Mouse (Mus musculus): ENCODE measurements around the gene Fkbp4. TPM values are rescaled to one million over a fixed set of nuclear protein-coding genes. Genes with fewer than 3 reads are reported as not detected.
"Not testable (repeated sequence)": the region's sequence is repeated elsewhere in the genome, so short reads cannot be mapped to it uniquely, and the experiment has no call there.

The Fkbp4 gene
- total RNA-seq, 2 experiments from 2014 or later, result 97.6 to 114 TPM

- intact Hi-C loops (cut with DNase I), result no loop called here
- no peak for DNase-seq
These were observed 29.8 kb downstream of the Fkbp4 start for GRCm38 (mm10) chr6:128408544-128409125.

- intact Hi-C loops (cut with DNase I), result no loop called here
- DNase-seq, result no peak
These were observed 33.8 kb downstream of the Fkbp4 start for GRCm38 (mm10) chr6:128404708-128405107.

GRCm38 (mm10) chr6:128399421-128400185 lies 38.9 kb downstream of the Fkbp4 start:
- no peak for DNase-seq
- intact Hi-C loops (cut with DNase I), result no loop called here

DNA sequence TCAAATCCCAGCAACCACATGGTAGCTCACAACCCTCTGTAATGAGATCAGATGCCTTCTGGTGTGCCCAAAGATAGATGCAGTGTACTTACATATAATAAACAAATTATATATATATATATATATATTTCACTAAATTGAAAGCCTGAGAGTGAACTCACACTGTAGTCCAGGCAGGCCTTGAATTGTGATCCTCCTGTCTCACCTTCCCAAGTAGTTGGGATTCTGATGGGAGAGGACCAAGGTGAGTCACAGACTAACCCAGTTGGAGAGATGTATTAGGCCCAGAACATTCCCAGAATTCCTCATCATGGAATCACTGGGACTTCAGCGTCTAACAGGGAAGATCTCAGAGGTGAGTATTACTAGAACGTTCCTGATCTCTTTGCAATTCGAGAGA lies 39.5 kb downstream of the Fkbp4 start, which contains the start of gene Nrip2:
Gene Nrip2 (plus strand): TSS at position 301 of the 400 bp plus-strand sequence.
- no peak for DNase-seq
- intact Hi-C loops (cut with DNase I), result no loop called here

GRCm38 (mm10) chr6:128397574-128398261 lies 40.8 kb downstream of the Fkbp4 start:
- intact Hi-C loops (cut with DNase I), result no loop called here
- no peak for DNase-seq

DNA sequence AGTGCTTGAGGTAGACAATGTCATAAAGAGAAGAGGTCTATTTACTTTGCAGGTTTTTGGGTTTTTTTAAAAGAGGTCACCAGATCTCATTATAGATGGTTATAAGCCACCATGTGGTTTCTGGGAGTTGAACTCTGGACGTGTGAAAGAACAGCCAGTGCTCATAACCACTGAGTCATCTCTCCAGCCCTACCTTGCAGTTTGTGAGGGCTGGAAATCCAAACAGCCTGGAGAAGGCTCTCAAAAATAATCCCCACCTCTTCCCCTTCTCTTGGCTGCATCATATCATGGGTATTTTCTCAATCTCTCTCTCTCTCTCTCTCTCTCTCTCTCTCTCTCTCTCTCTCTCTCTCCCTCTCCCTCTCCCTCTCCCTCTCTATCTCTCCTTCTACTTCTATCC lies 47.8 kb downstream of the Fkbp4 start:
- intact Hi-C loops (cut with DNase I), result no loop called here
- no peak for DNase-seq

DNA sequence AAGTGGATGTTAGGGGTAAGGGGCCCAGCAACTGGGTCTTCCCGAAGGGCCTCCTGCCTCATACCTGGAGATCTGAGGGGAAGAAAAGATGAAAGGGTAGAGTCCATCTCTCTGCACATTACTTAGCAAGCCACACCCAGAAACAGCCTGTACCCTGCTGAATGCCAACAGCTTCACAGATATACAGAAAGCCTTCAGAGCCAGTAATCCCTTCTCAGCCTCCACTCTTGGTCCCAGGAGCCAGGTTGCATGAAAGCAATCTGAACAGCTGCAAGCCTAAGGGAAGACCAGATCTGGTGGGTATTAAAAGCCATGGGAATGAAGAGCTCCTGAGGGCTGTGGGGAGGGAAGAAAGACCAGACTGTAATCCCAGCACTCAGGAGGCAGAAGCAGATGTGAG lies 49.3 kb downstream of the Fkbp4 start:
- DNase-seq, result no peak
- intact Hi-C loops (cut with DNase I), result no loop called here

GRCm38 (mm10) chr6:128385026-128385425 lies 53.5 kb downstream of the Fkbp4 start:
- no peak for DNase-seq
- intact Hi-C loops (cut with DNase I), result no loop called here

GRCm38 (mm10) chr6:128383752-128384151 lies 54.7 kb downstream of the Fkbp4 start:
- no peak for DNase-seq
- intact Hi-C loops (cut with DNase I), result no loop called here

- intact Hi-C loops (cut with DNase I), result no loop called here
- no peak for DNase-seq
These were observed 57.2 kb downstream of the Fkbp4 start for GRCm38 (mm10) chr6:128381254-128381653.

- DNase-seq; intact Hi-C loops (cut with DNase I): not testable (repeated sequence)
These were observed 57.8 kb downstream of the Fkbp4 start for GRCm38 (mm10) chr6:128380594-128381167.

Other genes with a start within 250 kb of the Fkbp4 start
- 1 to 10 TPM; 3.7 to 4.3 TPM for gene Tead4, start 137.9 kb downstream of the Fkbp4 start, total RNA-seq (2021)
- 1 to 10 TPM; 5.8 to 6.6 TPM for gene Tulp3, start 82.8 kb downstream of the Fkbp4 start, total RNA-seq (2021)
- gene Rhno1, start 75.8 kb downstream of the Fkbp4 start, total RNA-seq (2021), result 1 to 10 TPM; 5.2 to 6.6 TPM
- gene Foxm1, start 75.7 kb downstream of the Fkbp4 start, total RNA-seq (2021), result 1 to 10 TPM in 1 of 2 experiments, under 1 TPM in 1; 0.62 to 1.0 TPM
- gene Tex52, start 63.2 kb downstream of the Fkbp4 start, total RNA-seq (2021), result not detected
- gene Gm44596, start 63.2 kb downstream of the Fkbp4 start, total RNA-seq (2021), result not detected
- gene Nrip2, start 39.4 kb downstream of the Fkbp4 start, total RNA-seq (2021), result 1 to 10 TPM; 1.4 to 1.5 TPM
- 10 to 100 TPM; 15.3 to 19.5 TPM for gene Itfg2, start 13.7 kb downstream of the Fkbp4 start, total RNA-seq (2021)
- gene Pzp, start 88.0 kb upstream of the Fkbp4 start, total RNA-seq (2021), result under 1 TPM in 1 of 2 experiments, not detected in 1; 0.41 TPM
- gene A2ml1, start 142.9 kb upstream of the Fkbp4 start, total RNA-seq (2021), result not detected
- not detected for gene Klrb1a, start 184.9 kb upstream of the Fkbp4 start, total RNA-seq (2021)
- not detected for gene Clec2h, start 223.7 kb upstream of the Fkbp4 start, total RNA-seq (2021)

Data from gastrocnemius, postnatal 36 days (tissue).